Mouse (Mus musculus) left cerebral cortex, adult 8-10 months (tissue): ENCODE measurements around the gene Gatad2a. TPM values are rescaled to one million over a fixed set of nuclear protein-coding genes. Genes with fewer than 3 reads are reported as not detected.
"Not testable (repeated sequence)": the region's sequence is repeated elsewhere in the genome, so short reads cannot be mapped to it uniquely, and the experiment has no call there.

Experiments used
- DNase-seq, 2 experiments: peaks; one replicate each; pipeline ENCODE4 v3.0.0; 2022; ENCODE audit warnings: low spot score in 2 of 2
- total RNA-seq, 4 experiments: library from RNA; stranded (reverse); gene quantifications; 2 replicates each; pipeline ENCODE4 v1.2.4; 2022

Gatad2a gene
- total RNA-seq, 4 experiments from 2014 or later, result 29.7 to 38.2 (median 30.4) TPM

DNA sequence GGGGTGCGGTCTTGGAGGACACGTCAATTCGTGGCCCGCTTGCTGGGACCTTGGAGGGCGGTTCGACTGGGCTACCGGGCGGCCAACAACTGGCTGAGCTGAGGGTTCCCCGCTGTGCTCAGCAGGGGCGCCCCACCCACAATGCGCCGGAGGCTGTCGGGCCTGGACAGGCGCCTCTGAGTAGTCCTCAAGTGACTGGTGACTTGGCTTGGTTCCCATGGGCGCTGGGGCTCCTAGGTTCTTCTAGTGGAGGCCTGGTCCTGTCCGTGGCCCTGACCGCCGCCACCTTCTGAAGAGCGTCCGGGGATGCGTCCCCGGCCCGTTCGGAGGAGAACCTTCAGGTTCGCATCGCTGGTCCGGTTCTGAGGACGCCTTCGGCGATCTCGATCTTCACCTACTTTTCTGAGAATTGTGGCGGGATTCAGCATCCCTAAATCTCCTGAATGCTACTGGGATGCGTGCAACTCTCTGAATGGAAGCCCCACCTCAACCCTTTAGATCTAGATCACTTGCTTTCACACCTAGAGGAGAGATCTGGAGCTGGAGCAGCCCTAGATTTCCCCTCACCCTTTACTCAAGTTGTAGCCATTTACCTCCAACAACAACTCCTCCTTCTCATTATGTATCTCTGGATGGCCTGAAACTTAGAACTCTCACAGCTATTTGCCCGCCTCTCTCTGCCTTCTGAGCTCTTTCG lies 553 bp upstream of the Gatad2a start:
- DNase-seq, result no peak

DNA sequence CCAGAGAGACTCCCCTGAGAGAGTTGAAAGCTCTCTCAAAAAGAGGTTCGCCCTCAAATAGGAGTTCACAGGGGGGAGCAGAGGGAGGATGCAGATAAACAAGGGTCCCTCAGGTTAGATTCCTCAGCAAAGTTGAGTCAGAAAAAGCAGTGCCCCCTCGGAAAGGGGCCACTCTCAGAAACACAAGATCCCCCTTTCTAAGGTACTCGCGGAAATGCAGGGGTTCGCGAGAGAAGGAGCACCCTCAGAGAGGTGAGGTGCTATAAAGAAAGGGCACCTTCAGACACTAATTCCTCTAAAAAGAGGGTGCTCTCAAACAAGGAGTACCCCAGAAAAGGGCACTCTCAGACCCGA lies 785 bp downstream of the Gatad2a start:
- no peak for DNase-seq

- DNase-seq, result not testable (repeated sequence)
These were observed 7.2 kb downstream of the Gatad2a start for GRCm38 (mm10) chr8:69988936-69989335.

DNA sequence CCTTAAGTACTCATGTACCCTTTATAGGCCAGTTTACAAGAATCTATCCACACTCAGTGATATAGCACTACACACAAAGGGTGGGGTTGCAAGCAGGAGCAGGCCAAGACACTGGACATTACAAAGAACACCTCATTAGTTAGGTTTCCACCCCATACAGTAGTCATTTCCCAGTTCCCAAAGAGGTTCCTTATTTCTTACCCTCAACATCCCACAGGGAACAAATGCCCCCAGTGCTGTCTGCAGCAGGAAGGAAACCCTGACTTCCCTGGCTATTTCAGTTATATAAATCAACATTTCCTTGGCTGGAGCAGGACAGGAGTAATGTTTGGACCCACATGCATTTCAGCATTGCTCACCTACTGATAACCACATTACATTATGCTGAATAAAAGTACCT lies 8.4 kb downstream of the Gatad2a start:
- DNase-seq, result no peak

DNA sequence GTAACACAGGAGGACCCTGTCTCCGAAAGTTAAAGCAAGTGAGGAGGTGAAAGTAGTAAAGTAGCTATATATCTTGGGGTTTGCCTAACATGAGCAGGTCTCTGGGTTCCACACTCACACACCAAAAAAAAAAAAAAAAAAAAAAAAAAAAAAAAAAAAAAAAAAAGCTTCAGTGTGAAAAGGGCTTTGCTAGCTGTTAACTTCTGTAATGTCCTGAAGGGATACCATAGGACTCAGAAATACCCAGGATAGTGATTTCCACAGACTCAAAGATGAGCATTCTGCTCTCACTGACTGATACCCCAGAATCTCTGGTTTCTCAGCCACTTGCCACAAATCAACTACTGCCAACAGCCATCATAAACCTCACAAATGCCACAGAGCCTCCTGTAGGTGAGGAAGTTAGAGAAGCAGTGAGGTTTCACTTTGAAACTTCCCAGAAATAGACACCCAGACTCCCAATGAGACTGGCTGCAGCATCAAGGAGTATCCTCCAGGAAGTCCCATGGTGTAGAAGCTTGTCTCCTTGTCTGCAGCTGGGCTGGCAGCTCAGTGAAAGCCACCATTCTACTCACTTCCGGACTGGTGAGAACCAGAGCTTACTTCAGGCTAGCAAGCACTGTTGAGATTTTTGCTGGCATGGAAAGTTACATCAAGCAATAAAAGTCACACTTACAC lies 11.2 kb downstream of the Gatad2a start:
- no peak for DNase-seq

- no peak for DNase-seq
These were observed 17.7 kb downstream of the Gatad2a start for GRCm38 (mm10) chr8:69978456-69978855.

GRCm38 (mm10) chr8:69974806-69975205 lies 21.4 kb downstream of the Gatad2a start:
- no peak for DNase-seq

- peak; percentile 79 to 90 for DNase-seq
These were observed 22.0 kb downstream of the Gatad2a start for GRCm38 (mm10) chr8:69974194-69974614.

- DNase-seq, result peak; percentile 10 to 17
These were observed 22.6 kb downstream of the Gatad2a start for GRCm38 (mm10) chr8:69973442-69974161.

- DNase-seq, result no peak
These were observed 23.1 kb downstream of the Gatad2a start for GRCm38 (mm10) chr8:69973063-69973441.

DNA sequence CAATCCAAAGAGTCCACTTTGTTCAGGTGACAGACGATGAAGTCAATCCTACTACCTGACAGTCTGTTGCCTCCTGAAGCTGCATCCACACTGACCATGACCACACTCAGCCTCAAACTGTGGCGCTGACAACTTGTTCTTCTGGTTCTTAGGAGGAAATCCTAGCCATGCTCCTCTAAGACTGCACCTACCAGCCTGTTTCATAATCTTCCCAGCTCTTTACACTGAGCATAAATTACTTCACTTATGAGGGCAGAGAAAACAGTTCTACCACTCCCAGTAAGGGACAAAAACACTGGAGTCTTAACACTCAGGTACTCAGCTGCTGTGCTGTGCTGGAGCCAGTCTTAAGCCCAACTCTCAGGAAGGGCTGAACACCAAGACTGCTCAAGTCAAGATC lies 25.3 kb downstream of the Gatad2a start:
- no peak for DNase-seq

DNA sequence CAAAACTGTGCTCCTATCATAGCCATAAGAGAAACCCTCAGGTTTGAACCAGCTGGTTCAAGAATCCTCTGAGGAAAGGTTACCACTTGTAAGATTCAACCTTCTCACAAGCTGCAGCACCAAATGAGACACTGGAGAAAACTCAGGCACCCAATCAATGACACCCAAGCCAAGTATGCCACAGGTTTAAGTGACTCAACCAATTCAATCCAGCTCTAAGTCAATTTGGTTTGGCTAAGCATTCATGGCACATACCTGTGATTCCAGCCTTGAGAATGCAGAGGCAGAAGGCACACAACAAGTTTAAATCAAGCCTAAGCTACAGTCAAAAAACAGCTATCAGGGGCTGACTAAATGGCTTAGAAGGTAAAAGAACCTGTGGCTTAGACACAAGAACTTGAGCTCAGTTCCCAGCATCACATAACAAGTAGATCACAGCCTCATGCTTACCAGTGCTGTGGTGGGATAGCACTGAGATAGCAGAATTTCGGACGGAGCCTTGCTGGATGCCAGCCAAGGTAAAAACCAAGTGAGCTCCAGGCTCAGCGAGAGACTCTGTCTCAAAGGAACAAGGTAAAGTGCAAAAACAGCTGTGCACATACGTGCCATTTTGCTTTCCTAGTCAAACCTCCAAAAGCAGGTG lies 28.8 kb downstream of the Gatad2a start:
- DNase-seq, result no peak

DNA sequence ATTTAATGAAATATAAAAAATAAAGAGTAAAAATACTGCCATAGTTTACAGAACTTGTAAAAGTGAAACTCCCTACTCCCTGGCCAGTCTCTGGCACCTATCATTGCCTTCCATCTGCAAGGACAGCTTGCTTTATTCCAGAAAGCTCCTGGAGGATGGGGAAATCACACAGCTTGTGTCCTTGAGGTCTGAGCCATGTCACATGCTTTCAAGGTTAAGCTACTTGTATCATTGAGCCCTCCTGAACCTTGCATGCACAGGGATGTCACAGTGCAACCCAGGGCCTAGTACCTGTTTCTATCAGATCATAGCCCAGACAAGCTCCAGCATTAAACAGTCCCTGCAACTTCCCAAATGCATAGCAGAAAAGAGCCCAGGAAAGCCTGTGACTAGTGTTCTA lies 36.9 kb downstream of the Gatad2a start:
- DNase-seq, result no peak

DNA sequence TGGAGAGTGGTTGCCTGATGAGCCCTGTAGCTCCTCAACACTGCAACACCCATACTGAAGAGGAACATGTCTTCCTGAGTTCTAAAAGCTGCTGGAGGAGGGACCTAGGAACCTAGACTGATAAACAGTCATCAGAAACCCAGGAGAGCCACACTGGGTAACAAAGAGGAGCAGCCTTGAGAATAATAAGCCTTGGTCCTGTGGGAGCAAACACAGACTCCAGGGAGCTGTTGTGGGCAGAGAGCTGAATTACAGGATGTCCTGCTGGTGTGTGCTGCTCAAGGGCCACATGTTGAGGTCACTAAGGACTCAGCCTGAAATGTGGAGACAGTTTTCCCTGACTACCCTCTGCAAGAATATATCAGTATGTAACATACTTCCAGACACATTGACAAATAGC lies 38.3 kb downstream of the Gatad2a start:
- DNase-seq, result no peak

DNA sequence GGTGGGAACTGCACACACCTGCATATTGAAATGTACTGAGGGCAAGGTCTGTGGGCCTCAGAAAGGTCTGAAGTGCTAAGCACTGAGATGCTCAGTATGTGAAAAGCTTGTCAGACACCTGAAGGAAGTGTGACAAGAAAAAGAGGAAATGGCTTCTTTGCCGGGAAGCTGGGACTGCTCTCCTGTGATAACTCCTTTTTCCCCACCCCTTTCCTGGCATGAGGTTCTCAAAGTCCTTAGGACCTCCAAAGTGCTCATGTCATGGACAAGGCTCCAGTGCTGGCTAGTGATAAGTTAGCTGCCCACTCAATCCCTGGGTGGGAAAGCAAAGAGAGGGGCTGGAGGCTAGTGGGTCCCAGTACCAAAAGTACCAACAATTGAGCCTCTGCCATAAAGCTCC lies 38.8 kb downstream of the Gatad2a start:
- no peak for DNase-seq

DNA sequence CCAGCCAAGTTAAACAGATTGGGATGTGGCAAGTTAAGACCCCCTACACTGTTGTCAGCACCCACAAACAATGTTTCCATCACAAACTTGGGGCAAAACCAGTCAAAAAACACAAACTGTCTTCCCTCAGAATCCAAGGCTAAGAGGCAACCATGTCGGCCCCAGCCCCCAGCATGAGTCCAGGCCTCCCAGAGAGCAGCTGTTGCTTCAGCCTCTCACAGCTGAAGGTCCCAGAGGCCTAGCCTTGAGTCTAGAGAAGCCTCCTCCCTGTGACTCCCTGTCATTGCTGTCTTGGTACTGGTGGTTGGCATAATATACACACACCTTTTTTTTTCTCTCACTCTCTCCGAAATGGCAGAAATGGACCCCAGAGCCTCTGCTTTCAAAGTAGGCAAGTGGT lies 39.5 kb downstream of the Gatad2a start:
- DNase-seq, result no peak

GRCm38 (mm10) chr8:69954642-69955041 lies 41.5 kb downstream of the Gatad2a start:
- no peak for DNase-seq

GRCm38 (mm10) chr8:69954213-69954612 lies 42.0 kb downstream of the Gatad2a start:
- no peak for DNase-seq

GRCm38 (mm10) chr8:69950300-69950699 lies 45.9 kb downstream of the Gatad2a start:
- DNase-seq, result no peak

DNA sequence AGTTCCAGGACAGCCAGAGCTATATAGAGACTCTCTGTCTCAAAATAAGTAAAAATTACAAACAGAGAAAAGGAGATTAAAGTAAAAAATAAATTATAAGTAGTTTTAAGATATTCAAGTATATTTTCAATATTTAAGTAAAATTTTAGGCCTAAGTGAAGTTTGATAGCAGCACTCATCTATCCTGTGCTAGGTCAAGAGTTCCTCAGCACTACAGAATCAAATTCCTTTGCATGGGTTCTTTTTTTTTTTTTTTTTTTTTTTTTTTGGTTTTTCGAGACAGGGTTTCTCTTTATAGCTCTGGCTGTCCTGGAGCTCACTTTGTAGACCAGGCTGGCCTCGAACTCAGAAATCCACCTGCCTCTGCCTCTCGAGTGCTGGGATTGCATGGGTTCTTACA lies 53.7 kb downstream of the Gatad2a start:
- DNase-seq, result not testable (repeated sequence)

DNA sequence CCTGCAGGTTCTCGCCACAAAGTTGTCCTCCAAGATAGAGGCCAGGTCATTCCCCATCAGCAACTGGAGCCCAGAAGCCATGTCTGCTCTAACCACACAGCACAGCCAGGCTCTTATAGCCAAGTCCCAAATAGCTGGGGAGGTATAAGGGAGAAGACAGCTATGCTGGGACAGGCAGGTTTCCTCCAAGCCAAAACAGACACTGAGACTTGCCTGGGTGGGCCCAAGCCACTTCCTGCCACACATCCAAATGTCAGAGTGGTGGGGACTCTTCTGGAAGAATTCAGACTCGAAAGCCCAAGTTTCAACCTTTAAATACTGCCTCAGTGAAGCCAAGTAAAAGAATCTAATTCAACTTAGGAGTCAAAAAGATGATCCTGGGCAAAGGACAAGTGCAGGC lies 55.8 kb downstream of the Gatad2a start:
- DNase-seq, result no peak

DNA sequence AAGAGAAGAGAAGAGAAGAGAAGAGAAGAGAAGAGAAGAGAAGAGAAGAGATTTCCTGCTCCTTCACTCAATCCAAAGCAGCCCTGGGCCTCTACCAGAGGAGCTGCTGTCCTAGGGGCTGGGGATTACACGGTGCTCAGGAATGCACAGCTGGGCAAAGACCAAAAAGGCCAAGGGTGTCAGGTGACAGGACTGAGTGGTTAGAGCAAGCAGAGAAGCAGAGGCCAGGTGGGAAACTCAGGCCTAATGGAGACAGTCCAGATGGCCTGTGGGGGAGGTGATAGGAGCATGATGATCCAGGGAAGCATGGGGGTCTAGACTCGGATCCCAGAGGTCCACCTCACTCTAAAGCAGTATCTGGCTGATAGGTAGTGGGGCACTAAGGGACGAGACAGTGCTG lies 56.6 kb downstream of the Gatad2a start:
- no peak for DNase-seq
